Mouse (Mus musculus): Measurements from ENCODE around the gene Uba3.
A peak's percentile ranks its signal among the peaks of the same experiment; 100 is the strongest.

Gene Uba3

DNA sequence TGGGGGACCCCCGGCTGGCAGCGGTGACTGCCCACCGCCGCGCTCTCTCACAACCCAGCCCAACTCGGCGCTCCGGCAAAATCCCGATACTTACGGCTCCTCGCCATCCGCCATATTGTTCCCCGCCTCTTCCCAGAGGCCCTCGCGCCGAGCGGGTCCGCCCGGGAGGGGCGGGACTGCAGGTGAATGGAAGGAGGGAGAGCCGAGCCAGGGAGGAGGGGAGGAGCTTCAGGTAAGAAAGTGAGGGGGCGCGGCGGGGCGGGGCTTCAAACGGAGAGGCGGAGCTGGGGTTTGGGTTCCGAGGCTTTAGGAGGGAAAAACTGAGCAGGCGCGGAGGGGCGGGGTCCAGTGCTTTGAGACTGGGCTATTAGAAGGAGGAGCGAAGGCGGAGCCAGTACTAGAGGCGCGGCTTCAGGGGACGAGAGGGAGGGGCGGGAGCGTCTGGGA is at the start of gene Uba3:
Gene Uba3 (minus strand): TSS at position 209 of the 447 bp plus-strand sequence.
- DNase-seq (ENCODE audit: low spot score): peak; percentile 90

DNA sequence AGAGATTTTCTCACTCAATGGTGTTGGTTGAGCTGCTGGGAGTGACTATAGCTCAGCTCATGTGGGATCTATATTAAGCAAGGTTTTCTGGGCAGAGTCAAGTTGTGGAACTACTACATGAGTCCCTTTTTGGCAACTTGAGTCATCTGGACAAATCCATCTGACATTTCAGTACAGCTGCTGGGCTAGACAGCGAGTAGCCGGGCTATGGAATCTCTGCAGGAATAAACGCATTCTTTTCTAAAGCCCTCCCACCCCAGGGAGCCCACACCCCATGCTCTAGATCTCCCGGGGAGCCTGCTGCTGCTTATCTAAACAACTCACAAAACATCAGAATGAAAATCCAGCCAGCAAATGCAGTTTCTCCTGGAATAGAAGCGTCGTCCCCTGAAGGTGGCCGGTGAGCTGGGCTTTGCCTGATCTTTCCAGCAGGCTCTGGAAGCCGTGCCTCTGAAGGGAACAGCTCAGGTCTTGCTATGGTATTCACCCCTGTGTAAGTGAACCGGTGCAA is 47.3 kb upstream of the Uba3 start, which contains the start of gene Lmod3:
Gene Lmod3 (minus strand): TSS at position 49 of the 511 bp plus-strand sequence.
- no peak for DNase-seq (ENCODE audit: low spot score)

DNA sequence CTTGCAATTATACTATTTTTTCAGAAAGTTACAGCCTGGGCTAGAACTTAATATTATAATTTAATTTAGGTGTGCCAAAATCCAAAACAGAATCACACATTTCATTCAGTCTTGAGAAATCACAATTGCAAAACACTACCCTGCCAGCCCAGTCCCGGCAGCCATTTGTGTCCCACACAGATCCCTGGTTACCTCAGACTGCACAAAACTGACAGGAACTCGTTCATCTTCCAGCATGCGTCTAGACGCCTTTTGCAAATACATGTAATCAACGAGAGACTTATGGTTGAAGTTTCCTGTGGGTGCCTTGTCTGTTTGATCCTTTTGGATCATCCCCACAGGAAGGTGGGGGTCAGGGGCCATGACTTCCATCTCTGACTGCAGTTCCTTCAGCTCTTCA is 46.6 kb upstream of the Uba3 start:
- no peak for DNase-seq (ENCODE audit: low spot score)

DNA sequence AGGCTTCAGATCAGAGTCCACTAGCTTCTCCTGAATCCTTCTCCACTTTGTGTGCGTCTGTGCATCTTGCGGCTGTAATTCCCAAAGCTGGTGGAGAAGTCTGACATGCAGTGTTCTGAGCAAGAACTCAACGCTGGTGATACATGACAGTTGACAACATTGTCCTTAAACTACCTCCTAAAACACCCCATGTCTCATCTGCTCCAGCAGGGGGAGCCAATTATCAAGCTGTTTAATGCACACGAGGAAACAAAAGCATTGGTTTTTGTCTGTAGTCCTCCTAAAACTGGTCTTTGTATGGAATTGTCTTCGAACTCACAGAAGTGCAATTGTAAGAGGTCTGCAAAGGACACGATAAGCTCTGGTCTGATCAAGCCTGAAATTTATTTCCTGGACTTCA is 45.5 kb upstream of the Uba3 start:
- DNase-seq (ENCODE audit: low spot score): peak; percentile 35

DNA sequence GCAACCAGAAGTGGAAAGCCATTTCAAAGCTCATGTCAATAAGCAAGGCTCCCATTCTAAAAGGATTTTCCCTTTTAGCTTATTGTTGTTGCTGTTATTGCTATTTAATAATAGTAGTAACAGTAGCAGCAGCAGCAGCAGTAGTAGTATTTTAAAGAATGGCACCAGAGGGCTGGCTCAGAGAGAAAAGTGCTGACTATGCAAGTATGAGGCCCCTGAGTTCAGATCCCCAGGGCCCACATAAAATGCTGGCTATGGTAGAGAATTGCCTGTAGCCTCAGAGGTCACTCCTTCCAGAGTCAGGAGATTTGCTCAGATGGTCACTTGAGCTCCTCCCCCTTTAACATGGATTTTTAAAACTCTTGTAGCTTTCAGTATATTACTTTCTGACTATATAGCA is 39.8 kb upstream of the Uba3 start:
- DNase-seq (ENCODE audit: low spot score): no peak

DNA sequence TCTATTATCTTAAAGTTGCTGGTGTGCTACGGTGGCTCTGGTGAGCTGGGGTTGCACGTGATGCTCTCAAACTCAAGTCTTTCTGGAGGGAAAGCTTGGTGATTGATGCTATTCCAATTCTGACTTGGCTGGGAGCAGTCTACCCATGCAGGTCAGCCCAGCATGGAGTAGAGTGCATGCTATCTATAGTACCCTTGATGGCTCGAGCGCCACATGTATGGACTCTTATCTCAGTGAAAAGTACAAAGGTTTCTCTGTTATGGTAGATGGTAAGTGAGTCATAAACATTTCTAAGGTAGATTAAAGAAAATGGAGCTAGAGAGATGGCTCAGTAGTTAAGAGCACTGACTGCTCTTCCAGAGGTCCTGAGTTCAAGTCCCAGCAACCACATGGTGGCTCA is 37.1 kb upstream of the Uba3 start:
- no peak for DNase-seq (ENCODE audit: low spot score)

DNA sequence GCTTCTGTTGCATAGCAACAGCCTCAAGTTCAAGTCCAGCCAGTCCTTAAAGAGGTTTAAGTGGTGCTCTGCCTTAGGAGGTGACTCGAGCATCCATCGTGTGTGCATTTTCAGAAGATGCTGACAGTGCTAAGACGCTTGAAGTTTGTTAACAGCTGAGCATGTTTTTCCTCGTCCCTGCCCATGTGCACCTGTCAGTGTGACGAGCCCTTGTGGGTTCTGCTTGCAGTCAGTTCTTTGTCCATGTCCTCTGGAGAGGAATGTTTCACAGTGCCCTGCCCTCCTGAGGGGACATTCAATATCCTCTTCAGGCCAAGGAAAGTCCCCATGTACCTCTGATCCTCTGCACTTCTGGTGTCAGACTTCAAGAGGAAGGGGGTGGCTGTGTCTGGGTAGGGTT is 34.6 kb upstream of the Uba3 start:
- DNase-seq (ENCODE audit: low spot score): no peak

DNA sequence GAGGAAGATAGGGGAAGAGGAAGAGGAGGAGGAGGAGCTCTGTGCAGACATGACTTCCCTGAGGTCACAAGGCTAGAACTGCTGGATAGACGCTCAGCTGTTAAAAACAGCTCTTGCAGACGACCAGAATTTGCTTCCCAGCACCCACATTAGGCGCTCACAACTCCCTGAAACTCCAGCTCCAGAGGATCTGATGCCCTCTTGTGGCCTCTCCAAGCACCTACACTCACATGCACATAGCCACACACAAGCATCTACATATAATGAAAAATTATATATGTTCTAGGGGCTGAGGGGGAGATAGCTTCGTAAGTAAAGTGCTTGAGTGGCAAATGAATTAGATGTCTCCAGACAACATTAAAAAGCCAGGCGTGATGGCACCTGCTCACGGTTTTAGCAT is 33.9 kb upstream of the Uba3 start:
- no peak for DNase-seq (ENCODE audit: low spot score)

DNA sequence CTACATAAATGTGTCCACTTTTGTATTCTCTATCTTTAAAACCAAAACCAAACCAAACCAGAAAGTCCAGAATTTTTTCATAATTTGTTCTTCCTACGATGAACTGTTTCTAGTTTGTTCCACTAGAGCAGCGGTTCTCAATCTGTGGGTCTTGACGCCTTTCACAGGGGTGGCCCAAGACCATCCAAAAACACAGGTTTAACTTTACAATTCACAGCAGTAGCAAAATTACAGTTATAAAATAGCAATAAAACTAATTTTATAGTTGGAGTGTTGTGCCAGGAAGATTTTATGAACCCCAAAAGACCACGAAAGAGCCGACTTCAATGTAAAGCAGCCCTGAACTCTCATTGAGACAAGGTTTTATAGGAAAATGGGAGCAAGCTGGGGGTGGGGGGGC is 30.6 kb upstream of the Uba3 start:
- no peak for DNase-seq (ENCODE audit: low spot score)

DNA sequence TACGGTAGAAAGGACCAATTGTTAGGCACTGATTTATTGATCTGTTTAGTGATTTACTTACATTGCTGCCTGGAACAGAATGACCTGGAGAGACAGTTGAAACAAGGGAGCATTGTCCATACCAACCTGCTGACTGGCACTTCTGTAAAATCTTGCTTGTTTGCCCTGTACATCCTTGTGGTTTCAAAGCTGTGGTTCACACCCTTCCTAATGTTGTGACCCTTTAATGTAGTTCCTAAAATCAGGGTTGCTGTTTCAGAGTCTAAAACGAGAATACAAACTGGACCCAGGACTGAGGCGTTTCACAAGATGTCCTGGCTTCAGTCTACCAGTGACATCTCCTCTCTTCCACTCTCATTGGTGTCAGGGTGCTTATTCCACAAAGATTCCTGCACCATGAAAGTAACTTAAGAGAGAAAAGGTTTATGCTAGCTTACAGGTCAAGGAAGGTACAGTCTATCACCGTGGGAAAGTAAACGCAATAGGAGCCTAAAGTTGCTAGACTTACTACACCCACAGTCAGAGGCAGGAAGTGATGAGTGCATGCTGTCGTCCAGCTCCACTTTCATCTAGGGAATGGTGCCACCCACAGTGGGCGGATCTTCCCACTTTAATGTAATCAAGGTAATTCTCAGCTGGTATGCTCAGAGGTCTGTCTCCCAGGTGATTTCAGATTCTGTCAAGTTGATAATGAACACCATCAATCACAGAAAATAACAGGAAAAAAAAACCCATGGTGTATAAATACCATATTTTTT is 29.6 kb upstream of the Uba3 start:
- no peak for DNase-seq (ENCODE audit: low spot score)

DNA sequence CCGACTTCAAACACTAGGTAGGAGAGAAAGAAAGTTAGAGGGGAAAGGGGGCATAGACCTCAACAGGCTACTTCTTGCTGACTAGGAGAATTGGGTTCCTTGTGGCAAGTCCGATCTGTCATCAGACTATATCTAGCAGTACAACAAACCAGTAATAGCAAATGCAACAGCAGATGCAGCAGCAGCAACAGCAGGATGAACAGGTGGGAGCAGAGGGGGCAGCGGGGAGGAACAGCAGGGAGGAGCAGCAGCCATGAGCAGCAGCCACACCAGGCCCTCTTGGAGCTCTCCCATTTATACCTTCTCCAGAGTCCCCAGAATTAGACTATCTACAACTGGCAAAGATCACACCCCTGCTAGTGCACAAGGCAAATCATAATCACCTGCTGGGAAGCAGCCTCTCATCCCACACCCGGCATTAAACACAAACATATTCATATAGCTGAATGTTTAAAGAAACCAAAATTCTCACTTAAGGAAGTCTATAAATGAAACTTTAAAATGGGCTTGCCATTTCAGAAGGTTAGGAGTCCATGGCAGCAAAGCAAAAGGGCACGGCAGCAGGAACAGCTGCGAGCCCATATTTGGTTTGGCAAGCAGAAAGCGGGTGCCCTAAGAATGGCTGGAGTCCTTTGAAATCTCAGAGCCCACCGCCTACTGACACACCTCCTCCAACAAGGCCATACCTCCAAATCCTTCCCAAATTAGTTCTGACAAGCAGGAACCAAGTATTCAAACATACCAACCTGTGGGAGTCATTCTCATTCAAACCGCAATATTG is 21.8 kb upstream of the Uba3 start:
- no peak for DNase-seq (ENCODE audit: low spot score)

DNA sequence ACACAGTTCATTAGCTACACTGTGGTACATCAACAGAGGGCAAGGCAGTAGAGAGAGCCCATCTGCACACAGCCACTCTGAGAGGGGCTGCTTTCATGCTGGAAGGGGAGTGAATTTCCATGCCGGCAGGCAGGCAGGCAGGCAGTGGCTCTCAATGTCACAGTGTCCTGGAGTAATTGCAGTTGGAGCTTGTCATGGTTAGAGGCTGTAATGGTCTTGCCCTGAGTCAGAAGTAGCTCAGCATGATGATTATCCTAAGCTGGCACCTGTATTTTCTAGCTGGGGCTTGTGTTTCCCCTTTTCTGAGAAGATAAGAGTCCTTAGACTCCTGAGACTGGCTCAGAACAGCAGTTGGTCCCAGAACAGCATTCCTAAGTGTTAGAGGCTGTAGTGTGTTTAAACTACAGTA is 20.6 kb upstream of the Uba3 start:
- DNase-seq (ENCODE audit: low spot score): no peak

DNA sequence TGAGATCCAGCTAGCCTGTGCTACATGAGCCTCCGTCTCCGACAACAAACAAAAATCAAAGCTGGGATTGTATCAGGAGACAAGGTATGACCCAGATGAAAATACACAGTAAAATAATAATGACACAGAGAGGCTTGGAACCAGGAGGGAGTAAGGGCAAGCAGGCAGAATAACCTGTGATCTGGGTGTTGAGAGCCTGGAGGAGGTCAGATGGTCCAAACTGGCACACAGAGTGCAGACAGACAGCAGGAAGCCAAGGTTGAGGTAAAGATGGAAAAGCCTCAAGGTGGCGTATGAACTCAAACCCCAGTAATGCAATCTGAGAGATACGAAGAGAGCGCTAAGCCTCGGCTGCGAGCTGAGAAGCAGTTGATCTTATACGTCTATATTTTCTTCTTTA is 19.1 kb upstream of the Uba3 start:
- DNase-seq (ENCODE audit: low spot score): no peak

DNA sequence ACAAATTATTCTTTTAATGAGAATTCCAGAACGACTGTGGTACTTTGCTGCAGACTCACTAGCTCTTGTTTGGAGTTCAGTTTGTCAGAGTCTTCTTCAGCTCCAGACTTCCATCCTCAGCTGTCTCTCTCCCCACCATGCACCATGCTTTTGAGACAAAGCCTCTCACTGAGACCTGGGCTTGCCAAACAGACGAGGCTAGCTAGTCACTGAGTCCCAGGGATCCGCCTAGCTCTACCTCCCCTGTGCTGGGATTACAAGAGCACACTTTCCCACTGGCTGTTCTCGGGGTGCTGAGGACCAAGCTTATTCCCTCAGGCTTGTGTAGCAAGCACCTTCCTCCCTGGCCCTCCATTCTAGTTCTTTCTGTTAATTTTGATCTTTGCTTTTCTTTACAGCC is 18.1 kb upstream of the Uba3 start:
- no peak for DNase-seq (ENCODE audit: low spot score)

DNA sequence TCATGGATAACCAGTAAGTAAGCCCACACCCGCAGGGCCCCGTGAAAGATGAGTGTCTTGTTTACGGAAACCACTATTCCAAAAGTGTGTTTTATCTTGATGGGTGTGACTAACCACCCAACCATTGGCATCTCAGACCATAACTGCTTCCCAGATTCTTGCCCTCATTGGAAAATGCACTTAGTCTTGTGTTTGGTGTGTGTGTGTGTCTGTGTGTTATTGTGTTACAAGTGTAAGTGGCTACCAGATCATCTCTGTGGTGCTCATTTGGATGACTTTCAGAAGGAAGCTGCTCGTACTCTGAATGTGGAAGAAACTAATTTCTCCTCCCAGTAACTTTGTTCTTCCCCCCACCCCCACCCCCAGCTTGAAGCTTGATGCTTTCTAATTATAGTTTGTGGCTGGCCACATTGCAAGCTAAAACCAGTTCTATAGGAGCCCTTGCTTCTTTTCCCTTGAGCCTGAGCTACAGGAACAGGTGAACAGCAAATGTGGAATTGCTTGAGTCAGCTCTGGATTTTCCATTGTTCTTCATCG is 17.6 kb upstream of the Uba3 start:
- DNase-seq (ENCODE audit: low spot score): no peak

DNA sequence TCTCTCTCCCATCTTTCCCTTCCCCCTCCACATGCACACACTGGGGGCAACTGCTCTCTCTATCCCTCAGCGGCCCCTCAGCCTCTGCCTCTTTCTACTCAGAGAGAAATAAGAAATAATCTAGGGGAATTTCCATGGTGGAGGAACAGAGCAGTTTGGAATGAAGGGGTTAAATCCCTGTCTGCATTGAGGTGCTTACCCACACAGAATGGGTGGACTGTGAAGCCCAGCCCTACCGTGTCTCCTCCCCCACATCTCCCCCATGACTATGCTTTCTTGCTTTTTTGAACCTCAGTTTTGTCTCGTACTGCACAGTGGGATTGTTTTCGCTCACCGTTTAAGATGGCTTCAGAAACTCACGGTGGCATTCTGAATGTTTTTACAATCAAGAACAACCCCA is 16.9 kb upstream of the Uba3 start:
- DNase-seq (ENCODE audit: low spot score): no peak

DNA sequence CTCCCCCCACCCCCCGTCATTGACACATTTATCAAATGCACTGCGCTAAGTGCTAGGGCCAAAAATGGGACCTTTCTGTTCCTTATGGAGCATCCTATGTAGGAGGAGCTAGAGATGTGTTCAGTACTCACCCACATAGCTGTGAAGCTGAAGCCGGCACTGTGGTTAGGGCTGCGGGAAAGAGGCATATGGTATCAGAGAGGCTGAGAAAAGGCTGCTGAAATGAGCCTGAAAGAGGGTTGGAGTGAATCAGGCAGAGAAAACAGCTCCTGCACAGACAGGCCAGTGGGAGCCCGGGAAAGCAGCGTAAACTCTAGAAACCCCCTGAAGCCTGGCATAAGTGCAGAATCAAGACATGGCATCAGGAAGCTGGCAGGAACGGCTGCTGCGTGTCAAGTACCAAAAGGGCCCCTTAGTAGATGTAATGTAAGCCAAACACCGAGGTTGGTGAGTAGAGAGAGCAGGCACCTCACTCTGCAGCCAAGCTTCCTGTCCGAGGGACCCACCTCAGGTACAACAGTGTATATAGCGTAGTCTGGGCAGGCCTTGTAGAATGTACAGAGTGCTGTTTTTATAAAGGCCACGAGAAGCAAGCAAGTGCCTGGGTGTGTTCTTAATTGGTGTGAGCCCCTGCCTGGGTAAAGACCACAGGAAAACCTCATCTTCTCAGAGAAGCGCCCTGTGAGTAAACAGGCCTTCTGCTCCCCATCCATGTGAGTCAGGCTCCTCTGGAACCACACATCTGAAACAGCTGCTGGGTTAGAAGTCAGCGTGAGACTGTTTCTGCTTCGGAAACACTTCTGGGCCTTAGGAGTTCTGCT is 16.0 kb upstream of the Uba3 start:
- DNase-seq (ENCODE audit: low spot score): no peak

DNA sequence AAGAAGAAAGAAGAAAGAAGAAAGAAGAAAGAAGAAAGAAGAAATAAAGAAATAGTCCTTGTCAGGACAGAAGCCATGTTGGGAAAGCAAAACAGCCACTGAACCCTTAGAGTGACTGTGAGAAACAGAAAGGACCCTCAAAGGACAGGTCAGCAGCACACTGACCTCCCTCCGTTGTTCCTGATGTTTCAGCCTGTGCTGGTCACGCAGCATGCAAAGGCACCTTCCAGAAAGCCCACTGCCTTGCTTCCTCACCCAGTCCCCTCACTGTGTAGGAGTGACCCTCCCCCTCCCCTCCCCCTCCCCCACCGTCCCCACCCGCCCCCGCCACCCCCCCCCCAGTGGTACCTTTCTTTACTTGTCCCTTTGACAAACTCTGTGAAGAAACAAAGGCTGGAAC is 15.2 kb upstream of the Uba3 start:
- no peak for DNase-seq (ENCODE audit: low spot score)

DNA sequence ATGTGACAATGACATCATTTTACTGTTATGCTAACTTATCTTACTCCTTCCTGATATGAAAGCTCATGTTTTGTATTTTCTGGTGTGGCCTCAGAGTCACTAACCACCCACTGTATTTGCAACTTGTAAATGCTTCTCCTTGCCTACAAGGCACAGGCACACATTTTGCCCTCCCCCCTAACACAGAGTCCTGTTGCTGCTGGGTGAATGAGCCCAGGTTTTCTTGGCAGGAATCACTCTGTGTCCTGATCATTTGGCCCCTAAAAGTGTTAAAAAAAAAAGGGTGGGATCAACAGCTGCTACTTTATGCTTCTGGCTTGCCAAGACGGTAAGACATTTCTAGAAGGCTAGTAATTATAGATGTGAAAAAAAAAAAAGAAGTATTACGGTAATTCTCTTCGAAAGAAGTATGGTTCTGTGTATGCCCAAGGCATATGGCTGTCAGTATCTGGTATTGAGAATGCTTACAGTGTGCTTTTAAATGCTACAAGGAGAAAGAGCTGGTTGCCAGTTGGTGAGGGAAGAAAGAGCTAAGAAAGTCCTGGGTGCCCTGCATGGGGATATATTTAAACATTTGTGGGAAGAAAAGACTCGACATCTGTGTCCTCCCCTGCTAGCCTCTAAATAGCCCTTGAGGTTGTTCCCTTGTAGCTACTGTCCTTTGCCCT is 10.8 kb upstream of the Uba3 start:
- no peak for DNase-seq (ENCODE audit: low spot score)

DNA sequence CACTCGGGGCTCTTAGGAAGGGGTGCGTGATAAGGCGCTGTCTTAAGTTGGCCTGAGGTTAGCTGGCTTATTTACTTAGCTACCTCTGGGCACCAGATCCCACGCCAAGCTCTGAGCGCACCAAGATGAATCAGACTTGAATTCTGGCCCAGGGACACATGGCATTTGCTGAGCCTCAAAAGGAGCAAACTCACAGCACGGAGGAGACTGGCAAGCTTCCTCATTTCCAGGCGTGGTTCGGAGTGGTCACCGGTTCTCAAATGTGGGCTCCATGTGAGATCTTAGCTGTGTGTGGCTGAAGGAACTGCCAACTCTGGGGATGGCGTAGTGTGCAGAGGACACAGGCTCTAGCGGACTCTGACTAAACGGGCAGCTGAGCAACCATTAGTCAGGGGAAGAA is 6.5 kb upstream of the Uba3 start:
- no peak for DNase-seq (ENCODE audit: low spot score)

DNA sequence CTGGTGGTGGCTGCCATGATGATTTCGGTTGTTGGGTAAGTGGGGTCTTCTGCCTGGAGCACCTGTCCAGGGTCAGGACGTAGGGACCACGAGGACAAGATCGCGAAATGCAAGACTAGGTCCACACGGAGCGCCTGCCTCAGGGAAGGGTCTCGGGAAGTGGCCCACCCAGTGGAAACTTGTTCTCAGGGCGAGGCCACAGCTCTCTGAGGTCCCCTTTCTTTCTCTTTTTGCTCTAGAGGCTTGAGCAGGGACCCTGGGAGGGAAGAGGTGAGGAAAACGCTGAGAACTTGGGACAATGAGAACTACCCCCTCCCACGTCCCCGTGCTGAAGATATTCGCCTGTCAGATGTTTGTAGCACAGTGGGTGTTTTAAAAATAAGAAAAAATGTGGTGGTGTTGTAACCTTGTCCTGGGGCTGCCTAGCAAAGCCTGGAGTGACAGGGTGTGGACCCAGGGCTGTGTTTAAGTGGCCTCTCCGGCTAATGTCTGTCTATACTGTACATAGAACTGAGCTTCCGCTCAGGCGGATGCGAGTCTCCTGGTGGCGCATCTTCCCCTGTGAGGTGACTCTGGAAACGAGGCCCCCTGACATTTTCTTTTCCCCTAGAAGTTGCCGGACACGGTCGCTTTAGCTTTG is 5.6 kb upstream of the Uba3 start:
- DNase-seq (ENCODE audit: low spot score): no peak
